Mouse (Mus musculus): ENCODE measurements around the gene Zcchc14. TPM values are rescaled to one million over a fixed set of nuclear protein-coding genes. Genes with fewer than 3 reads are reported as not detected.

The Zcchc14 gene
- polyA plus RNA-seq, 1 experiment from 2014 or later = 40.2 TPM

GRCm38 (mm10) chr8:121654131-121654530, 1.4 kb upstream of the Zcchc14 start:
- Histone ChIP-seq H3K4me2 (ENCODE audit: low read depth, low read length) (peak overlapping the region; percentile 71), H3K27me3 (ENCODE audit: control insufficient read depth, insufficient read depth, low read length) (no peaks in the 10 kb centered on the region), H3K36me3 (ENCODE audit: control insufficient read depth, insufficient read depth, low read length) (no peaks in the 10 kb centered on the region), H3K27ac (ENCODE audit: low read depth, low read length) (peak overlapping the region; percentile 99), H3K4me3 (ENCODE audit: low read depth, low read length) (peak overlapping the region; percentile 77), H3K9ac (replicated peaks; ENCODE audit: low read depth, low read length) (peak overlapping the region; percentile 81), H3K4me1 (ENCODE audit: control insufficient read depth, insufficient read depth, low read length) (peaks cover 26% of the 10 kb centered on the region), H3K9me3 (ENCODE audit: control insufficient read depth, low read length) (no peaks in the 10 kb centered on the region)
- WGBS = 73% methylated on average over 4 of the region's 4 CpGs
- ATAC-seq (ENCODE audit: low read depth) = no peak

DNA sequence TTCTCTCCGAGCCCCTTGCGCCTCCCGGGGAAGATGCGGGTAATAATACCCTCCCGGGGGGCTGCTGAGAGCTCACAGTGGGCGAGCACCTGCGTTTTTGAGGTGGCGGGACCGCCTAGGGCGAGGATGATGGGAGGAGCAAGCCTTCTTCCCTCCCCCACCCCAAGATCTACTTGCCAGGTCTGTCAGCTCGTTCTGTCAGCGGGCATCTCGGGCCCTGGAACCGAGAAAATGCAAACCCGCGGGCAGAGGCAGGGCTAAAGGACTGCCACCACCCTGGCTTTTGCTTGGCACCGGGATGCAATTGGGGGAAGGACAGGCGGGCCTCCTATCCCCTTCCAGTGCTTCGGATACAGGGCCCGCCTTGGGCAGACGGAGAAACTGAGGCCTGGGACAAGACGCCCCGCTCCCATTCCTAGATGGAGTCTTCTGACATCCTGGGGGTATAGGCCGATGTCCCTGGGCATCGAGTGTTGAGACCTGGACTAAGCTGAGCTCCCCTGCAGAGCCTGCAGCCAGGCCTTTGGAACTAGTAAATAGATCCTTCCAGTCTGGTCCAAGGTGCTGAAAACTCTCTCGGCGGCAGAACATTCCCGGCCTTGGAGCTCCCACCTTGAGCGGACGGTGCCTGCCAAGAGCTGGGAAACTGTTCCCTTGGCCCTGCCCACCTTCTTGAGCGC, 779 bp upstream of the Zcchc14 start:
- peak overlapping the region; percentile 77 for H3K4me3 ChIP-seq (ENCODE audit: low read depth, low read length)
- 1% methylated on average over 30 of the region's 31 CpGs for WGBS
- peaks cover 32% of the 10 kb centered on the region for H3K4me1 ChIP-seq (ENCODE audit: control insufficient read depth, insufficient read depth, low read length)
- peak overlapping the region; percentile 81 for H3K9ac ChIP-seq (replicated peaks; ENCODE audit: low read depth, low read length)
- no peaks in the 10 kb centered on the region for H3K27me3 ChIP-seq (ENCODE audit: control insufficient read depth, insufficient read depth, low read length)
- ATAC-seq (ENCODE audit: low read depth) = no peak; the same call in none of the 2 replicates
- peak overlapping the region; percentile 99 for H3K27ac ChIP-seq (ENCODE audit: low read depth, low read length)
- H3K36me3 ChIP-seq (ENCODE audit: control insufficient read depth, insufficient read depth, low read length) = no peaks in the 10 kb centered on the region
- no peaks in the 10 kb centered on the region for H3K9me3 ChIP-seq (ENCODE audit: control insufficient read depth, low read length)
- H3K4me2 ChIP-seq (ENCODE audit: low read depth, low read length) = peak overlapping the region; percentile 71

- Histone ChIP-seq H3K36me3 (ENCODE audit: control insufficient read depth, insufficient read depth, low read length) (no peaks in the 10 kb centered on the region), H3K9ac (replicated peaks; ENCODE audit: low read depth, low read length) (peak overlapping the region; percentile 97), H3K27me3 (ENCODE audit: control insufficient read depth, insufficient read depth, low read length) (no peaks in the 10 kb centered on the region), H3K4me1 (ENCODE audit: control insufficient read depth, insufficient read depth, low read length) (peaks cover 47% of the 10 kb centered on the region), H3K4me2 (ENCODE audit: low read depth, low read length) (peak overlapping the region; percentile 88), H3K9me3 (ENCODE audit: control insufficient read depth, low read length) (no peaks in the 10 kb centered on the region), H3K4me3 (ENCODE audit: low read depth, low read length) (peak overlapping the region; percentile 87), H3K27ac (ENCODE audit: low read depth, low read length) (peak overlapping the region; percentile 62)
- no peak for ATAC-seq (ENCODE audit: low read depth)
- under 1% methylated on average over 56 of the region's 56 CpGs for WGBS
Observed at GRCm38 (mm10) chr8:121651874-121652361, 783 bp downstream of the Zcchc14 start.

DNA sequence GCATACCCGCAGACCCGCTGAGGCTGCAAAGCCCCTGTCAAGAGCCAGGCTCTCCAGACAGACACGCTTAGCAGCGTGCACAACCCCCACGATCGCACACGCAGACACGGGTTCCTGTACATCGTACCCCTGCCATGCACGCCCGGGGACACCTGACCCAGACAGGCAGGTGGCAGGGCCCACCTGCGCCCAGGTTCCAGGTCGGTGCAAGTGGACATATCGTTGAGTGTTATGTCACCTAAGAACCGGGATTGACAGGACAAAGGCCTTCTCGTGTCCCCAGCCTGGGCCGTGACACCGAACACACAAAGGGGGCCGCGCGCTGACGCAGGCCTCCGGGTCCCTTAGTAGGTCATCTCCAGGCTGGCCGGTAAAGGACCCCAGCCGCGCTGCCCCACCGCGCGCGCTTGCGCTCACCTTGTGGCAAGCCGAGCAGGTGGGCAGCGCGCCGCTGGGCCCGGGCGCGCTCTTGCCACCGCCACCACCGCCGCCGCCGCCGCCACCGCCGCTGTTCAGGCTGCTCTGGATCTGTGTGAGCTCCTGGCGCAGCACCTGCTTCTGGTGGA, 1.3 kb downstream of the Zcchc14 start:
- ATAC-seq (ENCODE audit: low read depth) = no peak
- 14% methylated on average over 41 of the region's 47 CpGs for WGBS
- Histone ChIP-seq H3K4me2 (ENCODE audit: low read depth, low read length) (peak overlapping the region; percentile 88), H3K9me3 (ENCODE audit: control insufficient read depth, low read length) (no peaks in the 10 kb centered on the region), H3K9ac (replicated peaks; ENCODE audit: low read depth, low read length) (peak overlapping the region; percentile 97), H3K4me1 (ENCODE audit: control insufficient read depth, insufficient read depth, low read length) (peaks cover 51% of the 10 kb centered on the region), H3K4me3 (ENCODE audit: low read depth, low read length) (peak overlapping the region; percentile 87), H3K36me3 (ENCODE audit: control insufficient read depth, insufficient read depth, low read length) (no peaks in the 10 kb centered on the region), H3K27me3 (ENCODE audit: control insufficient read depth, insufficient read depth, low read length) (no peaks in the 10 kb centered on the region), H3K27ac (ENCODE audit: low read depth, low read length) (peak overlapping the region; percentile 62)

- H3K9me3 ChIP-seq (ENCODE audit: control insufficient read depth, low read length) = no peaks in the 10 kb centered on the region
- peak overlapping the region; percentile 87 for H3K4me3 ChIP-seq (ENCODE audit: low read depth, low read length)
- no peak overlapping the region for H3K27ac ChIP-seq (ENCODE audit: low read depth, low read length)
- ATAC-seq (ENCODE audit: low read depth) = no peak
- 62% methylated on average over 20 of the region's 20 CpGs for WGBS
- no peaks in the 10 kb centered on the region for H3K27me3 ChIP-seq (ENCODE audit: control insufficient read depth, insufficient read depth, low read length)
- H3K36me3 ChIP-seq (ENCODE audit: control insufficient read depth, insufficient read depth, low read length) = no peaks in the 10 kb centered on the region
- H3K4me1 ChIP-seq (ENCODE audit: control insufficient read depth, insufficient read depth, low read length) = peaks cover 57% of the 10 kb centered on the region
- peak overlapping the region; percentile 88 for H3K4me2 ChIP-seq (ENCODE audit: low read depth, low read length)
- peak overlapping the region; percentile 97 for H3K9ac ChIP-seq (replicated peaks; ENCODE audit: low read depth, low read length)
Observed at GRCm38 (mm10) chr8:121650389-121651307, 2.1 kb downstream of the Zcchc14 start.

DNA sequence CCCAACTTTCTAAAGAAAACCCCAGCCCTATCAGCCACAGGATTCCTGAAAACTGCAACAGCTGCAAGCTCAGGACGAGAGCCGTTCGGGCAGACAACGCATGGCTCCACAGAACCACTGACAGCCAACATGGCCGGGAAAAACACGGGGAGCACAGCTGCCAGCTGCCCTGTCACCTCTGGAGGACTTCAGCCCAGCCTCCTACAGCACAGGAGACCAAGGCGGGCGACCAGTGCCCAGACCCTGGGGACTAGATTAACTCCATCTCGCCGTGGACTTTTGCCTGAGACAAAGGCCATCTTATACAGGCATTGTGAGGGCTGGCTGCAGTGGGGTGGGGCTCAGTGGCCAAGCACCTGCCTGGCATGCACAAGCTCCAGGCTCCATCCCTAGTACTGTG, 2.8 kb downstream of the Zcchc14 start:
- Histone ChIP-seq H3K4me2 (ENCODE audit: low read depth, low read length) (peak overlapping the region; percentile 88), H3K4me1 (ENCODE audit: control insufficient read depth, insufficient read depth, low read length) (peaks cover 62% of the 10 kb centered on the region), H3K36me3 (ENCODE audit: control insufficient read depth, insufficient read depth, low read length) (no peaks in the 10 kb centered on the region), H3K27ac (ENCODE audit: low read depth, low read length) (no peak overlapping the region), H3K4me3 (ENCODE audit: low read depth, low read length) (peak overlapping the region; percentile 87), H3K9me3 (ENCODE audit: control insufficient read depth, low read length) (no peaks in the 10 kb centered on the region), H3K9ac (replicated peaks; ENCODE audit: low read depth, low read length) (peak overlapping the region; percentile 97), H3K27me3 (ENCODE audit: control insufficient read depth, insufficient read depth, low read length) (no peaks in the 10 kb centered on the region)
- no peak for ATAC-seq (ENCODE audit: low read depth)
- WGBS = 22% methylated on average over 10 of the region's 10 CpGs

DNA sequence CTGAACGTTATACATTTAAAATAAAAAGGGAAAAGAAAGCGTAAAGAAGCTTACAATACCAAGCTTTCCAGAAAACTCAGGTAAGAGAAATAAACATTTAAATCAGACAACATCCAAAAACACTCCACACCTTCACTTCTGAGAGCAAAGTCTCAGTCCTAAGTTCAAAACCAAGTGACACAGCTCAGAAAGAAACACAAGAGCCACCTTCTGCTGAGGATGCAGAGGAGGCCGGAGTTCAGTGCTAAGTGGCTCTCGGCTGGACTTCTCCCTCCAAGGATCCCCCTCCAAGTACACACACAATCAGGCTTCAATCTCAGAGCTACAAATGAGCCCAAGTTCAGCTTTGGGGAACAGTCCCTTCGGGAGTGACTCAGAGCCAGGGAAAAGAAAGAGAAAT, 3.3 kb downstream of the Zcchc14 start:
- peaks cover 65% of the 10 kb centered on the region for H3K4me1 ChIP-seq (ENCODE audit: control insufficient read depth, insufficient read depth, low read length)
- H3K9ac ChIP-seq (replicated peaks; ENCODE audit: low read depth, low read length) = peak overlapping the region; percentile 97
- peak overlapping the region; percentile 87 for H3K4me3 ChIP-seq (ENCODE audit: low read depth, low read length)
- no peak overlapping the region for H3K27ac ChIP-seq (ENCODE audit: low read depth, low read length)
- ATAC-seq (ENCODE audit: low read depth) = no peak
- peak overlapping the region; percentile 88 for H3K4me2 ChIP-seq (ENCODE audit: low read depth, low read length)
- no peaks in the 10 kb centered on the region for H3K9me3 ChIP-seq (ENCODE audit: control insufficient read depth, low read length)
- H3K27me3 ChIP-seq (ENCODE audit: control insufficient read depth, insufficient read depth, low read length) = no peaks in the 10 kb centered on the region
- H3K36me3 ChIP-seq (ENCODE audit: control insufficient read depth, insufficient read depth, low read length) = no peaks in the 10 kb centered on the region
- WGBS = 81% methylated on average over 5 of the region's 5 CpGs

DNA sequence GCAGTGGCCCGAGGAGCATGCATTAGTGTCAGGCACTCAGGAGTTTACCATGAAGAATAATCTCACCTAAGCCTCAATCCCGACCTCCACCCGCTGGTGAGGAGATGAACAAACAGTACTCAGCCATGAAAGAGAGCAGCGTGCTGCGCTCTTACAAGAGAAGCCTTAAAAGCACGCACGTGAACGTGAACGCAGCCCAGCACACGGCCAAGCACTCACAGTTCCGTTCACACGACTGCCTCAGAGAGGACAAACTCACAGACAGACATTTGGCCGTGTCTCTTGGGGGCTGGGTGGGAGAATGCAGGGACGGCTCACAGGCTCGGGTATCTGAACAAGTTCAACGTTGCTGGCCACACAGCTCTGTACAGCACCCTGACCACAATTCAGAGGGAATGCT, 4.2 kb downstream of the Zcchc14 start:
- Histone ChIP-seq H3K9me3 (ENCODE audit: control insufficient read depth, low read length) (no peaks in the 10 kb centered on the region), H3K4me3 (ENCODE audit: low read depth, low read length) (0 out of 2 replicates have a peak overlapping the region, but pooled peaks have one; percentile 12), H3K4me1 (ENCODE audit: control insufficient read depth, insufficient read depth, low read length) (peaks cover 69% of the 10 kb centered on the region), H3K27ac (ENCODE audit: low read depth, low read length) (no peak overlapping the region), H3K27me3 (ENCODE audit: control insufficient read depth, insufficient read depth, low read length) (no peaks in the 10 kb centered on the region), H3K9ac (replicated peaks; ENCODE audit: low read depth, low read length) (no peak overlapping the region), H3K36me3 (ENCODE audit: control insufficient read depth, insufficient read depth, low read length) (no peaks in the 10 kb centered on the region), H3K4me2 (ENCODE audit: low read depth, low read length) (peak overlapping the region; percentile 88)
- no peak for ATAC-seq (ENCODE audit: low read depth)
- 54% methylated on average over 16 of the region's 16 CpGs for WGBS

Data from neural tube, embryonic 14.5 days (tissue).